Mouse (Mus musculus): ENCODE data around the gene Zfp978. TPM values are rescaled to one million over a fixed set of nuclear protein-coding genes. Genes with fewer than 3 reads are reported as not detected.
A peak's percentile ranks its signal among the peaks of the same experiment; 100 is the strongest.
"Not testable (repeated sequence)": the region's sequence is repeated elsewhere in the genome, so short reads cannot be mapped to it uniquely, and the experiment has no call there.

Zfp978 gene
- 0.14 TPM in 1 of 2 replicates, not detected in the other for polyA plus RNA-seq (2015; fragmentation: Nextera tagmentation; extraction: Ambion mirVana)

GRCm38 (mm10) chr4:147361003-147361402, at the start of gene Zfp978:
Gene Zfp978, plus strand, starts transcription at chr4:147361303.
- no CpG with 5 or more reads among the region's 6 CpGs for WGBS
- not testable (repeated sequence) for H3K4me1 ChIP-seq (replicated peaks); H3K4me3 ChIP-seq; H3K36me3 ChIP-seq; H3K27me3 ChIP-seq; H3K9me3 ChIP-seq; H3K9ac ChIP-seq; ATAC-seq (ENCODE audit: low FRiP score, low read depth); H3K27ac ChIP-seq (replicated peaks); H3K4me2 ChIP-seq

GRCm38 (mm10) chr4:147335036-147335690, 25.9 kb upstream of the Zfp978 start:
- WGBS, result 89% methylated on average over 2 of the region's 2 CpGs
- not testable (repeated sequence) for H3K27ac ChIP-seq (replicated peaks); H3K27me3 ChIP-seq; H3K4me2 ChIP-seq; H3K36me3 ChIP-seq; H3K9ac ChIP-seq; H3K4me1 ChIP-seq (replicated peaks); H3K4me3 ChIP-seq
- peaks cover 64% of the 10 kb centered on the region for H3K9me3 ChIP-seq
- peak; percentile 65; the same call in 1 of the 2 replicates for ATAC-seq (ENCODE audit: low FRiP score, low read depth)

- not testable (repeated sequence) for H3K4me3 ChIP-seq; H3K4me1 ChIP-seq (replicated peaks); H3K27me3 ChIP-seq; H3K4me2 ChIP-seq; H3K36me3 ChIP-seq; H3K27ac ChIP-seq (replicated peaks); H3K9ac ChIP-seq
- peaks cover 70% of the 10 kb centered on the region for H3K9me3 ChIP-seq
- peak; percentile 38; the same call in 1 of the 2 replicates for ATAC-seq (ENCODE audit: low FRiP score, low read depth)
- WGBS, result 44% methylated on average over 1 of the region's 1 CpGs
Measured at GRCm38 (mm10) chr4:147335691-147336367, 25.3 kb upstream of the Zfp978 start.

GRCm38 (mm10) chr4:147336368-147337195, 24.5 kb upstream of the Zfp978 start:
- ATAC-seq (ENCODE audit: low FRiP score, low read depth), result peak; percentile 81
- not testable (repeated sequence) for H3K4me1 ChIP-seq (replicated peaks)
- 69% methylated on average over 6 of the region's 6 CpGs for WGBS

GRCm38 (mm10) chr4:147337520-147337919, 23.6 kb upstream of the Zfp978 start:
- not testable (repeated sequence) for ATAC-seq (ENCODE audit: low FRiP score, low read depth); H3K27me3 ChIP-seq; H3K4me2 ChIP-seq; H3K9ac ChIP-seq; H3K36me3 ChIP-seq; H3K27ac ChIP-seq (replicated peaks); H3K4me1 ChIP-seq (replicated peaks); H3K4me3 ChIP-seq
- H3K9me3 ChIP-seq, result peaks cover 72% of the 10 kb centered on the region
- WGBS, result 91% methylated on average over 2 of the region's 2 CpGs

More at GRCm38 (mm10) chr4:147336368-147337195, 24.5 kb upstream of the Zfp978 start:
- not testable (repeated sequence) for H3K4me3 ChIP-seq; H3K27me3 ChIP-seq; H3K9ac ChIP-seq; H3K36me3 ChIP-seq; H3K4me2 ChIP-seq; H3K27ac ChIP-seq (replicated peaks)
- H3K9me3 ChIP-seq, result peaks cover 72% of the 10 kb centered on the region

- Histone ChIP-seq H3K9ac (no peak overlapping the region), H3K27ac (replicated peaks) (no peak overlapping the region), H3K4me3 (no peak overlapping the region), H3K36me3 (no peaks in the 10 kb centered on the region; the same call in 1 of the 2 replicates), H3K27me3 (no peaks in the 10 kb centered on the region), H3K9me3 (peaks cover 73% of the 10 kb centered on the region), H3K4me2 (no peak overlapping the region), H3K4me1 (replicated peaks) (no peaks in the 10 kb centered on the region)
- 74% methylated on average over 5 of the region's 5 CpGs for WGBS
- peak; percentile 59; the same call in 1 of the 2 replicates for ATAC-seq (ENCODE audit: low FRiP score, low read depth)
Measured at GRCm38 (mm10) chr4:147338032-147338610, 23.0 kb upstream of the Zfp978 start.

GRCm38 (mm10) chr4:147338706-147339105, 22.4 kb upstream of the Zfp978 start:
- not testable (repeated sequence) for H3K4me3 ChIP-seq; H3K4me2 ChIP-seq; H3K9ac ChIP-seq; H3K4me1 ChIP-seq (replicated peaks); H3K36me3 ChIP-seq; H3K27ac ChIP-seq (replicated peaks); ATAC-seq (ENCODE audit: low FRiP score, low read depth); H3K27me3 ChIP-seq
- peaks cover 73% of the 10 kb centered on the region for H3K9me3 ChIP-seq
- 80% methylated on average over 3 of the region's 3 CpGs for WGBS

- not testable (repeated sequence) for H3K9ac ChIP-seq; H3K4me1 ChIP-seq (replicated peaks); ATAC-seq (ENCODE audit: low FRiP score, low read depth); H3K36me3 ChIP-seq; H3K27me3 ChIP-seq; H3K27ac ChIP-seq (replicated peaks); H3K4me3 ChIP-seq; H3K4me2 ChIP-seq
- WGBS, result 75% methylated on average over 7 of the region's 7 CpGs
- H3K9me3 ChIP-seq, result peaks cover 70% of the 10 kb centered on the region
Measured at GRCm38 (mm10) chr4:147339601-147340219, 21.4 kb upstream of the Zfp978 start.

GRCm38 (mm10) chr4:147340236-147340635, 20.9 kb upstream of the Zfp978 start:
- not testable (repeated sequence) for H3K36me3 ChIP-seq; H3K27me3 ChIP-seq; H3K4me1 ChIP-seq (replicated peaks); ATAC-seq (ENCODE audit: low FRiP score, low read depth); H3K4me2 ChIP-seq; H3K9ac ChIP-seq; H3K4me3 ChIP-seq; H3K27ac ChIP-seq (replicated peaks)
- WGBS, result 66% methylated on average over 3 of the region's 3 CpGs
- peaks cover 70% of the 10 kb centered on the region for H3K9me3 ChIP-seq

GRCm38 (mm10) chr4:147340876-147341275, 20.2 kb upstream of the Zfp978 start:
- H3K27ac ChIP-seq (replicated peaks); ATAC-seq (ENCODE audit: low FRiP score, low read depth); H3K4me1 ChIP-seq (replicated peaks); H3K27me3 ChIP-seq; H3K4me2 ChIP-seq; H3K4me3 ChIP-seq; H3K36me3 ChIP-seq; H3K9ac ChIP-seq: not testable (repeated sequence)
- peaks cover 65% of the 10 kb centered on the region for H3K9me3 ChIP-seq
- WGBS, result 87% methylated on average over 3 of the region's 3 CpGs

- H3K27me3 ChIP-seq; H3K4me2 ChIP-seq; H3K4me3 ChIP-seq; H3K36me3 ChIP-seq; H3K27ac ChIP-seq (replicated peaks); H3K9ac ChIP-seq; H3K4me1 ChIP-seq (replicated peaks): not testable (repeated sequence)
- WGBS, result 75% methylated on average over 6 of the region's 6 CpGs
- peak; percentile 86 for ATAC-seq (ENCODE audit: low FRiP score, low read depth)
- H3K9me3 ChIP-seq, result peaks cover 50% of the 10 kb centered on the region
Measured at GRCm38 (mm10) chr4:147343042-147343908, 17.8 kb upstream of the Zfp978 start.

Measured in hindbrain, embryonic 15.5 days (tissue).